Mouse (Mus musculus) liver, embryonic 14.5 days (tissue): ENCODE results near the gene Gm867. TPM values are rescaled to one million over a fixed set of nuclear protein-coding genes. Genes with fewer than 3 reads are reported as not detected.

ENCODE experiments used
- ATAC-seq: fragments of 200-750 bp; cut with Nextera tagmentation; 2 replicates; pipeline ENCODE4 v1.8.0; 2017; ENCODE audit warnings: moderate number of reproducible peaks, mild to moderate bottlenecking, moderate library complexity; ENCODE audit not compliant: insufficient read depth
- DNase-seq, 3 experiments: peaks; one replicate each; pipeline ENCODE4 v3.0.0-alpha.2; 2012 to 2013; ENCODE audit warnings: low read depth in 3 of 3, low spot score in 3 of 3
- H3K27ac ChIP-seq: fragments of 300-500 bp; sonication (generic); 2 replicates; pipeline ENCODE4 v1.5.1; 2014; ENCODE audit warnings: moderate library complexity, mild to moderate bottlenecking, control low read depth, inconsistent platforms
- H3K27me3 ChIP-seq: fragments of 300-500 bp; sonication (generic); 2 replicates; pipeline ENCODE4 v1.6.1; 2014; ENCODE audit warnings: mild to moderate bottlenecking, low read length, moderate library complexity; ENCODE audit not compliant: control insufficient read depth, insufficient read depth
- H3K36me3 ChIP-seq: fragments of 300-500 bp; sonication (generic); replicated peaks from 2 replicates; pipeline ENCODE4 v1.6.1; 2014; ENCODE audit warnings: low read depth; ENCODE audit not compliant: control insufficient read depth, insufficient read depth
- H3K4me1 ChIP-seq, 2 experiments: fragments of 200-500 bp in 1 of 2; fragments of 300-500 bp in 1 of 2; sonication (generic) in 1 of 2; replicated peaks; 2 replicates each; pipeline ENCODE4 v1.6.1; 2012 to 2014; ENCODE audit warnings: antibody characterized with exemption in 1 of 2, inconsistent platforms in 1 of 2, low read length in 1 of 2; ENCODE audit not compliant: control insufficient read depth in 2 of 2, insufficient read depth in 2 of 2
- H3K4me2 ChIP-seq: fragments of 300-500 bp; sonication (generic); 2 replicates; pipeline ENCODE4 v1.6.1; 2014; ENCODE audit warnings: low read depth, mild to moderate bottlenecking, control low read depth, moderate library complexity
- H3K4me3 ChIP-seq, 2 experiments: fragments of 200-500 bp in 1 of 2; fragments of 300-500 bp in 1 of 2; sonication (generic) in 1 of 2; 2 replicates each; pipeline ENCODE4 v1.5.1; 2012 to 2014; ENCODE audit warnings: low read depth in 2 of 2, low read length in 2 of 2, mild to moderate bottlenecking in 2 of 2, control low read depth in 1 of 2, inconsistent platforms in 1 of 2, moderate library complexity in 1 of 2; ENCODE audit not compliant: insufficient read depth in 1 of 2
- H3K9ac ChIP-seq: fragments of 300-500 bp; sonication (generic); replicated peaks from 2 replicates; pipeline ENCODE4 v1.6.1; 2014; ENCODE audit warnings: mild to moderate bottlenecking, control low read depth, moderate library complexity
- H3K9me3 ChIP-seq: fragments of 300-500 bp; sonication (generic); 2 replicates; pipeline ENCODE4 v1.6.1; 2016; ENCODE audit warnings: low read length, mixed read lengths; ENCODE audit not compliant: control insufficient read depth
- CTCF ChIP-seq: IDR thresholded peaks from 2 replicates; pipeline ENCODE4 v1.5.1; 2016; ENCODE audit warnings: antibody characterized with exemption, low read depth, control low read depth
- EP300 ChIP-seq: IDR thresholded peaks from 2 replicates; pipeline ENCODE4 v1.6.1; 2016; ENCODE audit warnings: antibody characterized with exemption, low read depth
- WGBS: fragments of 180-500 bp; shearing (Covaris S2); extraction: QIAGEN DNeasy Blood & Tissue Kit; methylation state at CpG from one replicate; pipeline ENCODE4 v1.1.7; 2014; ENCODE audit not compliant: insufficient replicate concordance; 5-methylcytosine and 5-hydroxymethylcytosine counted together
- polyA plus RNA-seq, 2 experiments: library from polyadenylated mRNA; depleted of rRNA in 1 of 2; stranded (reverse) in 1 of 2; unstranded in 1 of 2; fragments of >200 nt; fragmentation: Nextera tagmentation in 1 of 2; extraction: Ambion mirVana in 1 of 2; gene quantifications; 2 replicates each; pipeline versions ENCODE4 v1.2.1 to v1.2.3; 2012 to 2014

Gm867 gene
- polyA plus RNA-seq, 2 experiments: 20.9 to 27.6 TPM

DNA sequence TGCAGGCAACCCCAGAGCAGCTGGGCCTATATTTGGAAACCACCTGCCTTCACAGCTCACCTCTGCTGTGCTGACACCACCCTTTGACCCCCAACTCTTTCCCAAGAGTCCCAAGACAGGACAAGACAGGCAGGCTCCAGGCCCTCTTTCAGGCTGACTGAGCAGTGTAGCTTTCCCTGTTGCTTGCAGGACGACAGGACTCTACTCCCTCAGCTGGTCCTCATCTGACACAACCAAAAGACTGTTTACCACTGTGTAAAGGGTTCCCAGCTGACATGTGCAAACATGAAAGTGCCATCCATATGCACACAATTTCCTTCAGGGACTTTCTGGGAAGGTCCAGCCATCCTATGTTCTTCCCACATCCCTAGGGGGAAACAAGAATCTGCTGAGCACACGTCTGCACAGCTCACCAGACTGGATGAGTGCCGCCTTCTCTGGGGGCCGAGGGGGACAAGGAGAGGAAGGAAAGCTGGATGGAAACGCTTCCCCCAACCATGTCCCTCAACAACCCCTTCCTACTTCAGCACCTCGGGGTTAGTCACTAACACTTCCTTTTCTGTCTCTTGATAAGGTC is 27.4 kb downstream of the Gm867 start:
- Histone ChIP-seq H3K9me3 (no peaks in the 10 kb centered on the region), H3K4me1 (no peaks in the 10 kb centered on the region), H3K36me3 (peaks cover 29% of the 10 kb centered on the region), H3K27me3 (no peaks in the 10 kb centered on the region), H3K9ac (no peak overlapping the region), H3K4me2 (no peak overlapping the region), H3K4me3 (no peak overlapping the region), H3K27ac (no peak overlapping the region)
- DNase-seq (no peak), ATAC-seq (no peak)
- no peak for TF ChIP-seq EP300
- TF ChIP-seq CTCF: no peak
- WGBS: 46% methylated on average over 6 of the region's 6 CpGs

DNA sequence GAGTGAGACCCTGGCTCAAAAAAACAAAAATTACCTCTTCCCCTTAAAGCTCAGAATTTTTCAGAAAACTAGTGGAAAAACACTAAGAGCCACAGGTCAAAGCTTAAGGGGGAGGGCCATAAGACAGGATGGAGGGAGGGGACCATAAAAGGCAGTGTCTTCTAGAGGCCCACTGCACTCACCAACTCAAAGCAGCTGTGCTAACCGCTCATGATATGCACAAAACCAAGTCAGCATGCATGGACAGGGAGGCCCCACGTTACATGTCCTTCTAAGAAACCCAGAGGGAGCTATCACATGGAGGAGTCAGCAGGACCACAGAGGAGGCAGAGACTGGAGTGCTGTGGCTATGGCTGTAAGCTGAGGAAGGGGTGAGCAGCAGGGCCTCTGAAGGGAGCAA is 29.8 kb downstream of the Gm867 start:
- Histone ChIP-seq H3K9ac (no peak overlapping the region), H3K4me1 (no peaks in the 10 kb centered on the region), H3K4me2 (no peak overlapping the region), H3K4me3 (no peak overlapping the region), H3K36me3 (peaks cover 43% of the 10 kb centered on the region), H3K27me3 (no peaks in the 10 kb centered on the region), H3K27ac (no peak overlapping the region), H3K9me3 (no peaks in the 10 kb centered on the region)
- no peak for ATAC-seq
- WGBS: 83% methylated on average over 2 of the region's 2 CpGs
- DNase-seq: no peak
- TF ChIP-seq CTCF (no peak), EP300 (no peak)

DNA sequence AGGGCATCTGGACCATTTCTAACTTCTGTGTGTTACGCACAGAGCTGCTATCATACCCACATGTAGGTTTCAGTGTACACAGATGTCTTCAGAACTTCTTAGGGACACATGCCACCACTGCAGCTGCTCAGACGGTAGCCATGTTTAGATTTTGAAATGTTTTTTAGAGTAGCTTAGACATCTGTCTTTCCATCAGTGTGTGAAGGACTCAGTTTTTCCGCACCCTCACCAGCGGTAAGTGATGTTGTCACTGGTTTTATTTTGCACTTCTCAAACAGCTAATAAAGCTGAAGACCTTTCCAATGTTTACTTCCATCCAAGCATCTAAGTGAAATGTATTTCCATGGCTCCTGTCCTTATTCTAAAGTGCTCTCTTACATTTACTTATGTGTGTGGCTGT is 33.6 kb downstream of the Gm867 start:
- H3K27ac ChIP-seq: no peak overlapping the region
- H3K27me3 ChIP-seq: no peaks in the 10 kb centered on the region
- no peaks in the 10 kb centered on the region for H3K4me1 ChIP-seq
- H3K9ac ChIP-seq: no peak overlapping the region
- WGBS: 83% methylated on average over 4 of the region's 4 CpGs
- no peak overlapping the region for H3K4me2 ChIP-seq
- H3K9me3 ChIP-seq: no peaks in the 10 kb centered on the region
- no peak for DNase-seq
- no peak for ATAC-seq
- peaks cover 78% of the 10 kb centered on the region for H3K36me3 ChIP-seq
- TF ChIP-seq CTCF (no peak), EP300 (no peak)
- no peak overlapping the region for H3K4me3 ChIP-seq

DNA sequence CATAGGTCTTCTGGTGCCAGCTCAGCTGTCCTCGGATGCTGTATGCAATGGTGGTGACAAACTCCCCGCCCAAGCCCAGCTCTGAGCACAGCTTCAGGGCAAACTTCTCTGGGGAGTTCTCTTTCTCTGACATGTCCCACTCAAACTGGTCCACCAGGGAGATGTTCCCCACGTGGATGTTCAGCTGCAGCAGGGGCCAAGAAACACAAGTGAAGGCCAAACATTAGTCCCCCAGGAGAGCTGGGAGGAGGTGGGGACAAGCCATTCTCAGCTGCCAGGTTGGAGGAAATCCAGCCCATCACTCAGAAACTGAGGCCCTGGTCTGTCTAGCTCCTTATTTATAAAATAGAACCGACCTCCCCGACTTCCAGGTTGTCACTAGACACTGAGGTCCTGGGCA is 36.1 kb downstream of the Gm867 start:
- H3K36me3 ChIP-seq: peaks cover 61% of the 10 kb centered on the region
- WGBS: 79% methylated on average over 5 of the region's 5 CpGs

DNA sequence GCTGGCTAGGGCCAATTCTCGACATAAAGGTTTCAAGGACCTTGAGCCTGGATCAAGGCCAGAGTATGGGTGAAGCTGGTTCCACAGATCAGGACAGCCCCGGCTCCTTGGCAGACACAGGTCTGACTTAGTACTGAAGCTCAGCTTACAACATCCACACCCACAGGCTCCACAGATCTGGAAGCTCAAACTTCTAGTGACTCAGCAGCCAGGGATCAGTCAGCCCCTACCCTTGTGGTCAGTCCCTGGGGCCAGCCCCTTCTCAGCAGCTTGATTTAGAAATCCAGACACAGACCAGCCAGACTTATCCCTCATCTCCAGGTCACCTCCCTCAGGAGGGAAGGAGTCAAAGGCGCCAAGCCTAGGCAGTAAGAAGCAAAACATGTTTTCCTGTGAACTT is 41.6 kb downstream of the Gm867 start:
- 69% methylated on average over 3 of the region's 3 CpGs for WGBS
- Histone ChIP-seq H3K36me3 (peaks cover 43% of the 10 kb centered on the region), H3K4me3 (no peak overlapping the region), H3K9ac (no peak overlapping the region), H3K27me3 (no peaks in the 10 kb centered on the region), H3K27ac (no peak overlapping the region), H3K9me3 (no peaks in the 10 kb centered on the region), H3K4me2 (no peak overlapping the region), H3K4me1 (no peaks in the 10 kb centered on the region)
- DNase-seq: no peak
- TF ChIP-seq CTCF (no peak), EP300 (no peak)
- no peak for ATAC-seq

More for the DNA sequence above, 36.1 kb downstream of the Gm867 start:
- H3K27ac ChIP-seq: no peak overlapping the region
- DNase-seq (no peak), ATAC-seq (no peak)
- H3K27me3 ChIP-seq: no peaks in the 10 kb centered on the region
- H3K4me1 ChIP-seq: no peaks in the 10 kb centered on the region
- H3K9ac ChIP-seq: no peak overlapping the region
- TF ChIP-seq CTCF (no peak), EP300 (no peak)
- H3K4me3 ChIP-seq: no peak overlapping the region
- no peaks in the 10 kb centered on the region for H3K9me3 ChIP-seq
- H3K4me2 ChIP-seq: no peak overlapping the region
